Mouse (Mus musculus): ENCODE results near the gene Armcx4. TPM values are rescaled to one million over a fixed set of nuclear protein-coding genes. Genes with fewer than 3 reads are reported as not detected.

Gene Armcx4
- under 1 TPM; 0.08 to 0.15 TPM for total RNA-seq (2023)

GRCm38 (mm10) chrX:134686267-134686666, at the start of gene Armcx4:
Gene Armcx4, plus strand, starts transcription at chrX:134686519.

GRCm38 (mm10) chrX:134717752-134718308, 31.5 kb downstream of the Armcx4 start, which contains the start of gene Armcx1:
Gene Armcx1, plus strand, starts transcription at chrX:134717963.

Other genes with a start within 250 kb of the Armcx4 start
- not detected for gene Taf7l, start 210.0 kb upstream of the Armcx4 start, total RNA-seq (2023)
- gene Timm8a1, start 144.7 kb upstream of the Armcx4 start, total RNA-seq (2023): 10 to 100 TPM; 12.6 to 15.9 TPM
- 10 to 100 TPM; 68.0 to 69.6 TPM for gene Btk, start 102.9 kb upstream of the Armcx4 start, total RNA-seq (2023)
- 100 to 1,000 TPM; 207 to 318 TPM for gene Rpl36a, start 100.9 kb upstream of the Armcx4 start, total RNA-seq (2023)
- 10 to 100 TPM; 67.3 to 69.8 TPM for gene Gla, start 85.4 kb upstream of the Armcx4 start, total RNA-seq (2023)
- gene Hnrnph2, start 85.3 kb upstream of the Armcx4 start, total RNA-seq (2023): 100 to 1,000 TPM; 110 to 120 TPM
- gene Armcx1, start 31.4 kb downstream of the Armcx4 start, total RNA-seq (2023): under 1 TPM in 1 of 2 experiments, not detected in 1; 0.24 TPM
- gene Armcx6, start 64.9 kb downstream of the Armcx4 start, total RNA-seq (2023): under 1 TPM; 0.79 to 0.85 TPM
- 10 to 100 TPM; 15.1 to 15.4 TPM for gene Armcx3, start 70.1 kb downstream of the Armcx4 start, total RNA-seq (2023)
- gene Armcx2, start 122.7 kb downstream of the Armcx4 start, total RNA-seq (2023): 1 to 10 TPM; 6.0 to 6.4 TPM

Measured in monocyte, adult 59 days (primary cell).